1 mouse cellular context compared by ENCODE assay signal in the genomic region with DNA sequence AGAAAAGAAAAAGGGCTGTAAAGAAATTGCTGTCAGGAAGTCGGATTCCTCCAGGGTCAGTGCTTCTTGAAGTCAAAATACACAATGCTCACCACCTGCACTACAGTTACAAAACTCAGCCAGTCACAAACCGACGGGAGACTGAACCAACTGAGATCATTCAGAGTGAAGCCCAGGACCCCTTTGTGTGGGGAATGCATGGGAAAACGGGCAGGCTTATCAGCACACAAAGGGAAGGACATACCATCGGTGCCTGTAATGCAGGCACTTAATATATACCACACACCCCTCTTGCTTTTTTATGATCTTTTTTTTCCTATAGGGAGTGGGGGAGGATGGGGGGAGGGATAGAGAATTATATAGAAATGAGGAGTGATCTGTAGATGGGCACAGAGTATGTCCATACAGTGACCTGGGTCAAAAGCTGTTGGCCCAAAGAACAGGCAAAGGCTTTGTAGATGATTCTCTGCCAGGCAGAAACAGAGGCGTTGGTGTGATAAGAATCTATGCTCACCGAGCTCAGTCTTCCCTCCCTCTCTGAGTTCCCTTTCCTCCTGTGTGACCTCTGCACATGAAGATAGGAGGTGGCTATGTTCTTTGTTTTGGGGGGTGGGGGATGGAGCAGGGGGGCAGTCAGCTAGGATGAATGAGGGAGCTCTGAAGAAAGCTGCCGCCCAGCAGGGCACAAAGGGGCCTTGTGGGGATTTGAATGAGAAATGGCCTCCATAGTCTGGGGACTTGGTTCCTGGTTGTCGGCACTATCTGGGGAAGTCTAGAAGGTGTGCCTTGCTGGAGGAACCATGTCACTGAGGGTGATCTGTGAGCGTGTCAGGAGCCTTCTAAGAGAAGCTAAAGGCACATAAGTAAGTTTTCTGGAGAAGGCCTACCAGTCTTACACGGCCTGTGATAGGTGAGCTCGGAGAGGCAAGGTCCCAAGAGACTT.
TF ChIP-seq lines count a peak whose summit lies in the region.

No protein-coding gene starts in this region.

TF ChIP-seq in MEL, 35 proteins besides CTCF, POLR2A, EP300 and RAD21:
- no peak for TF ChIP-seq RCOR1 (IDR thresholded peaks at IDR 0.05; ENCODE audit: low read depth, low read length)
- TF ChIP-seq ZKSCAN1 (IDR thresholded peaks at IDR 0.05; ENCODE audit: low read depth, low read length): no peak
- no peak for TF ChIP-seq SMC3 (IDR thresholded peaks at IDR 0.05; ENCODE audit: low read depth, low read length)
- TF ChIP-seq MEF2A (IDR thresholded peaks at IDR 0.05; ENCODE audit: extremely low read depth, insufficient replicate concordance, low read depth, low read length, poor library complexity, severe bottlenecking): no peak
- TF ChIP-seq NELFE (IDR thresholded peaks at IDR 0.05; ENCODE audit: low read depth, low read length): no peak
- no peak for TF ChIP-seq MYB (IDR thresholded peaks at IDR 0.05; ENCODE audit: low read depth, low read length)
- TF ChIP-seq ZMIZ1 (IDR thresholded peaks at IDR 0.05; ENCODE audit: low read depth, low read length): no peak
- no peak for TF ChIP-seq MYC (IDR thresholded peaks at IDR 0.05; ENCODE audit: low read depth, low read length)
- TF ChIP-seq UBTF (IDR thresholded peaks at IDR 0.05; ENCODE audit: borderline replicate concordance, insufficient read depth, low read depth, low read length): no peak
- TF ChIP-seq MXI1 (IDR thresholded peaks at IDR 0.05; ENCODE audit: low read depth, low read length): no peak
- TF ChIP-seq CHD1 (IDR thresholded peaks at IDR 0.05; ENCODE audit: low read depth, low read length): no peak
- TF ChIP-seq GABPA (IDR thresholded peaks at IDR 0.05; ENCODE audit: low read depth, low read length): no peak
- no peak for TF ChIP-seq GATA1 (IDR thresholded peaks at IDR 0.05; ENCODE audit: low read depth, low read length)
- no peak for TF ChIP-seq BHLHE40 (IDR thresholded peaks at IDR 0.05; ENCODE audit: borderline replicate concordance, low read depth, low read length)
- TF ChIP-seq USF2 (IDR thresholded peaks at IDR 0.05; ENCODE audit: borderline replicate concordance in 1 of 2, insufficient read depth in 1 of 2, low read depth in 1 of 2, low read length in 2 of 2): no peak
- TF ChIP-seq MAFK (IDR thresholded peaks at IDR 0.05; ENCODE audit: borderline replicate concordance, low read depth, low read length): no peak
- TF ChIP-seq TCF12 (IDR thresholded peaks at IDR 0.05; ENCODE audit: low read depth, low read length): no peak
- no peak for TF ChIP-seq E2F4 (IDR thresholded peaks at IDR 0.05; ENCODE audit: borderline replicate concordance, low read depth, low read length)
